Mouse (Mus musculus) pancreas, adult 10 weeks (tissue): ENCODE measurements around the gene Dtx3l. TPM values are rescaled to one million over a fixed set of nuclear protein-coding genes. Genes with fewer than 3 reads are reported as not detected.

Source experiments
- polyA plus RNA-seq: library from polyadenylated mRNA; stranded (reverse); fragments of 350-450 nt; fragmentation: Illumina TruSeq; extraction: RNeasy Lipid Tissue Mini Kit (QIAGEN cat#74804); gene quantifications from one replicate; pipeline ENCODE4 v1.2.3, GENCODE M21; 2015; ENCODE audit warnings: low read depth, low replicate concordance; ENCODE audit not compliant: insufficient read depth

Gene Dtx3l
- polyA plus RNA-seq: 2.1 TPM

DNA sequence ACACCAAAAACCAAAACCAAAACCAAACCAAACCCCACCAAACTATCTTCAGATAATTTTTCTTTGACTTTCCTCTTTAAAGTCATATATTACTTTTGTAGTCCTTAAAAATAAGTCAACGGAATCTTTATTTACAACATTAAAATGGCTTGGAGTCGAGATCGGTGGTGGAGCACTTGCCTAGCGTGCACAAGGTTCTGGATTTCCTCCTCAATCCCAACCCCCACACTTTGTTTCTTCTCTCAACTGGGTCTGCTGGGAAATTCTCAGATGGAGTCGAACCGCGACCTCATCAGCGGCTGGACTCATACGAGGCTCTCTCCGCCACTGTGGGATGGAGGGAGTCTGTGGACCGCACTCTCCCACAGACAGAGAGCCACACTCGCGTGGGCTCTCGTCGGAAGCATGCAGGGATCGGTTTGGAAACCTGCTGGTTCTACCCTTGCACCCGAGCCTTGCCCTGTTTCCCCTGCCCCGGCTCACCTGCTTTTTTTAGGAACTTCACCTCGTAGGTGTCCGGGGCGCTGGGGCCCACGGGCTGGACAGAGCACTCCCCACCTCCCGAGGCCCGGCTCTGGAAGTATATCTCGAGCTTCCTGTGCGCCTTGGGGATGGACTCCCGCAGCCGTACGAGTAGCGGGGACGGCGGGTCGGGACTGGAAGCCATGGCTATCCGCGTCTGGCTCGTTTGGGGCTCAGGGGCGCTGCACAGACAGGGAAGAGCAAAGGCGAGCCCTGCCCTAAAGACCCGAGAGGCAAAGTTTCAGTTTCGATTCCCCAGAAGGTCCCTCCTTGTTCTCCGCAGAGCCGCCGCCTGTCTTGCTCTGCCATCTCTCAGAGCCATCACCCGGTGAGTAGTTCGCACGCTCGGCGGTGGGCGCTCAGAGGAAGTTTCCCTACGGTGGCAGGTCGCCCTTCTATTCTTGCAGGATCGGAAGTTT lies at the start of gene Dtx3l, which contains the start of gene Parp9:
Gene Dtx3l, minus strand, starts transcription at position 941 of the 941 bp plus-strand sequence.
Gene Parp9, plus strand, starts transcription at position 260 of the 941 bp plus-strand sequence.

DNA sequence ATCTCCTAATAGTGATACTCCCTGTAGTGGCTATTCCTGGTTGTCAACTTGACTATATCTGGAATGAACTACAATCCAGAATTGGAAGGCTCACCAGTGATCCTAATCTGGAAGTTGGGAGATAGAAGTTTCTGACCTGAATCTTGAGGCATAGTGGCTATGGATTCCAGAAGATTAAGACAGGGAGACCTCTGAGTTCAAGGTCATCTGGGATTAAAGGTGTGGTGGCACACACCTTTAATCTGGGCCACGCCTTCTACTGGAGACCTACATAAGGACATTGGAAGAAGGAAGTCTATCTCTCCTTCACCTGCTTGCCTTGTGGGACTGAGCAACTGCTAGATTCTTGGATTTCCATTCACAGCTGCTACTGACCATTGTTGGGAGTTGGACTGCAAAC lies 39.5 kb upstream of the Dtx3l start, which contains the start of gene Kpna1:
Gene Kpna1, plus strand, starts transcription at position 301 of the 400 bp plus-strand sequence.

Other genes with a start within 250 kb of the Dtx3l start
- 2.8 TPM for gene Dirc2, start 169.8 kb downstream of the Dtx3l start, polyA plus RNA-seq
- gene Hspbap1, start 168.8 kb downstream of the Dtx3l start, polyA plus RNA-seq: 0.89 TPM
- gene Parp14, start 67.6 kb downstream of the Dtx3l start, polyA plus RNA-seq: 6.6 TPM
- 3.7 TPM for gene Parp9, start 681 bp downstream of the Dtx3l start, polyA plus RNA-seq
- gene Kpna1, start 39.6 kb upstream of the Dtx3l start, polyA plus RNA-seq: 5.1 TPM
- 1.8 TPM for gene Wdr5b, start 102.0 kb upstream of the Dtx3l start, polyA plus RNA-seq
- gene Fam162a, start 132.4 kb upstream of the Dtx3l start, polyA plus RNA-seq: 19.9 TPM
- gene Ccdc58, start 132.5 kb upstream of the Dtx3l start, polyA plus RNA-seq: 19.4 TPM
- not detected for gene Csta1, start 192.1 kb upstream of the Dtx3l start, polyA plus RNA-seq
- not detected for gene Stfa2l1, start 217.7 kb upstream of the Dtx3l start, polyA plus RNA-seq
- not detected for gene Gm5483, start 245.1 kb upstream of the Dtx3l start, polyA plus RNA-seq